Mouse (Mus musculus) megakaryocyte, embryonic 14.5 days (primary cell): Measurements from ENCODE around the gene Anxa11.

Source experiments
- FLI1 ChIP-seq: IDR thresholded peaks from 2 replicates; pipeline ENCODE4 v1.6.1; 2012; ENCODE audit warnings: low read length, inconsistent platforms, mixed read lengths
- GATA1 ChIP-seq: IDR thresholded peaks from 3 replicates; pipeline ENCODE4 v1.6.1; 2012; ENCODE audit warnings: mixed read lengths, low read length, inconsistent platforms, borderline replicate concordance

DNA sequence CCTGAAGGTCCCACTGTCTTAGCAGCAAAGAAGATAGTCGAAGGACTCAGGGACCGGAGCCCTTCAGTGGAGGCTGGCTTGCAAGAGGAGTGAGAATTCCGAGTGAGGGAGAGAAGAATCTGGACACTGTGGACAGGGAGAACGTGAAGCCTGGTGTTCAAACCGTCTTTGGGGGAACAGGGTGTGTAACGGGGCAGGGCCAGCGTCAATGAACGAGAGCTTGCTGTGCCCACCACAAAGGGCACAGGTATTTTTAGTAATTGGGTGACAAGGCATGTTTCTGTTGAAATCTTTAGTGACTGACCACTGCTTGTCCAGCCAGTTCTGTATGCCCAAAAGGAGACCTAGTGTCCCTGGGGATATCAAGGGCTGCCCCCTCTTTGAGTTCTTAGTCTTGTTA is 4.6 kb downstream of the Anxa11 start:
- TF ChIP-seq GATA1 (no peak), FLI1 (no peak)
